Mouse (Mus musculus) G1E-ER4 (cell line): ENCODE results near the gene Rnf187. TPM values are rescaled to one million over a fixed set of nuclear protein-coding genes. Genes with fewer than 3 reads are reported as not detected.

Experiments
- GATA1 ChIP-seq: IDR thresholded peaks from one replicate; pipeline ENCODE4 v1.8.0; 2012; ENCODE audit warnings: low read length, inconsistent platforms
- polyA plus RNA-seq: library from polyadenylated mRNA; stranded (reverse); fragments of >175 nt; gene quantifications from 2 replicates; pipeline ENCODE4 v1.2.3, GENCODE M21; 2012

The Rnf187 gene
- polyA plus RNA-seq, 1 experiment, result 543 TPM

DNA sequence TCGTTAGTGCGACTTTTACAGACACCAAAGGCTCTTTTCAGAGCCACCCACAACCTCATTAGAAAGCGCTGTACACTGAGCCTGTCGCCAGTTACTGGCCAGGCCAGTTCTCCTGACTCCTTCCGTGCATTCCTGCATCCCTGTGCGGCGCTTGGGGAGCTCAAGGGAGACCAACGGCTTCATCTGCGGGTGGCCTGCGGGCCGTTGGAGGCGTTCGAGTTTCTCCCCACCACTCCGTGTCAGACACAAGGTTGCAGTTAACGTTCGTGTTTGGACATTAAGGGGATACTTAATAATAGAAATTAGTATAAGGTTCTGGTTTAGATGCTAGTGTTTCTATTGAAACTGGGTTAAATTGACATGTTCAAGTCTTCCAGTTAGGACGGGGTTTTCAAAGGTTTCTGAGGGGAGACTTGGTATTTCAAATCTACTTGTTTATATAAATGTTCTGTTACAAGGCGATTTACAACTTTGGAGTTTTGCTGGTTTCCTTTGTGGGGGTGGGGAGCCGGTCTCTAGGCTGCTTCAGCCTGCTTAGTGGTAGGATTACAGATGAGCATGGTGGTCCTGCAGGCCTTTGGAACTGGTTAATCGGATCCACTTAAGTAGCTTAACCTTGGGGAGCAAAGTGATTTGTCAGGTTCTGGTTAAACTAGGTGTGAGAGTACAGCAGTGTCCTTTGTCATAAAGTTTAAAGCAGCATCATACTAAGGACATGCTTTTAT is 16.6 kb upstream of the Rnf187 start:
- no peak for TF ChIP-seq GATA1

GRCm38 (mm10) chr11:58954420-58955142 is 15.9 kb upstream of the Rnf187 start, which contains the start of the genes Hist3h2a and Trim17:
Hist3h2a (plus strand) TSS chr11:58954685.
Trim17 (plus strand) TSS chr11:58954685.
- no peak for TF ChIP-seq GATA1

- TF ChIP-seq GATA1, result no peak
These were observed 14.8 kb upstream of the Rnf187 start for GRCm38 (mm10) chr11:58953351-58954169.

DNA sequence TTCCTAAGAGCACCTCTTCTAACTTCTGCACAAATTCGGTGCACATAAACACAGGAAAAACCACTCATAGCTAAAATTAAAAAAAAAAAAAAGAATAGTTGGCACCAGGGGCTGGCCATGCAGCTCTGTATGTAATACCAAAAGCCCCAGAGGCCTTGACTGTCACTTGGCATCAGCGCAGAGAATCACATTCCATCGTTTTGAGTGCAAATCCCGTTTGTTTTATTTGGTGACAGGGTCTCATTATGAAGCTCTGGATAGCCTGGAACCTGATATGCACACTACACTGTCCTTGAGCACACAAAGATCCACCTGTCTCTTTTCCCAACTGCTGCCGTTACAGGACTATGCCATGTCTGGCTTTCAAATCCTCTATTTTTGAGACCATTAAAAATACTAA is 12.5 kb upstream of the Rnf187 start:
- no peak for TF ChIP-seq GATA1

DNA sequence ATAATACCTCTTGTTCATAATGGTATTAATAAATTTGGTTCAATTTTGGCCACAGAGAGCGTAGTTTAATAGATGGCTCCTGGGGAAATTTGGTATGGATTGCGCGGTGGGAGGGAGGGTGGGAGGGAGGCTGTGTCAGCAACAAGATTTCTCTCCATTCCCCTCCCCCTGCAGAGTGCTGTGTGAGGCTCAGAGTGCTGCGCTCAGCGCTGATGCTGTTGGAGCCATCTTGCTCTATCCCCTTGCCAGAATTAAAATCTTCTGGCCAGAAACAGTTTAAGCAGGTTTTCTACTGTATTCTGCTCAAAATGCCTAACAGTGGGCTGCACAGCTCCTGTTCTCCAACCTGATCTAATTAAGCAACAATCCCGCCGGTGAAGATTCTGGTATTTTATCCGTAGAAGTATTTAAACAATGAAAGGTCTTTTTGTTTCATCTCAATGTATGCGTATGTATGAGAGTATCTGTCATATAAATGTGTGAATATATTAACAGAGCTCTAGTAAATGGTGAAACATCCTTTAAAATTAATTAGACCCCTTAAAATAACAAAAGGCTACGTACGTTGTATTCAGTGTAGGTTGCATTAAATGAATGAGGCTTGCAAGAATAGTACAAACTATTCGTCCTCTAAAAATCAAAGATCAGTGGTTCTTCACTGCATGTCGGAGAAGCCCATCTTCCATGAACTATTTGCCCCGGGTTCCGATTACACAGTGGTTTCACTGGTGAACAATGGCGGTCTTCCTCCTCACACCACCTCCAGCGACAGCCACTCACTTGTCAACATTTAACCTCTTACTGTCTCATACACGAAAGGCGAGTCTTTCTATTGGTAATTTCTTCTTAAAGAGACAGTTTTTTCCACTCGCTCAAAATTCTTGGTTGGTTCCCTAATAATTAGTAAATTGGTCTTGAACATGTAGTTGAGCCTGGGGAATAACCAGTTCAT is 11.0 kb upstream of the Rnf187 start:
- TF ChIP-seq GATA1, result no peak

- TF ChIP-seq GATA1, result no peak
These were observed 10.1 kb upstream of the Rnf187 start, which contains the start of gene Hist3h2ba for GRCm38 (mm10) chr11:58948542-58949479. Hist3h2ba (plus strand) TSS chr11:58948920.

DNA sequence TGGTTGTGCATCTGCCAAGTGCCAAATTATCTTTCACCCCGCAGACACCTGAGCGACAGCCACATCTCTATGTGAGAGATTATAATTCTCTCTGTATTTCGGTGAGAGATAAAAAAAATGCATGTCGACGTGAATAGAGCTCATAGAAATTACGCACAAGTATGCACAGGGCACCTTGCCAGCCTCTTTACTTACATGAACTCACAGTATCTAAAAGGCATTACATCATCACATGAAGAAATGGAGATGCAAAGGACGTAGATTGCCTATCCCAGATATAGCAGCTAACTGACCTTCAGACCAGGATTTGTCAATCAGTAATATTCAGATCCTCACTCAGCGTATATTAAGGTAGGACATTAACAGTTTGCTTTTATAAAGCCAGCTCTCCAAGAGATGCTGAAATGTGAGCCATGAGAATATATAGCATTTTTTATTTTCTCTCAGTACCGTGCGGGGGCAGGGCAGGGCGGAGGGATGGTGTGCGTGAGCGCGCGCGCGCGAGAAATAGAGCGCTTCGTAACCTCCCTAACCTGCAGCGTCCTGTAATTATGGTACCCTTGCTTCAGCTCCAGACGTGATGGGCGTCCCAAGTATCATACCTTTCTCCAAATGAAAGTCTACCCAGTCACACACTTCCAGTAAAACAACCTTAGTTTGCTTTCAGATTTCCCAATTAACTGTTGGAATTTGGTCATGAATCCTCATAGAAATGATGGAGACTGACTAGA is 9.2 kb upstream of the Rnf187 start:
- no peak for TF ChIP-seq GATA1

- no peak for TF ChIP-seq GATA1
These were observed 8.6 kb upstream of the Rnf187 start for GRCm38 (mm10) chr11:58947306-58947705.

- TF ChIP-seq GATA1, result no peak
These were observed 5.4 kb upstream of the Rnf187 start for GRCm38 (mm10) chr11:58944136-58944535.

GRCm38 (mm10) chr11:58939088-58939439 is 348 bp upstream of the Rnf187 start:
- no peak for TF ChIP-seq GATA1

GRCm38 (mm10) chr11:58937909-58938308 is 807 bp downstream of the Rnf187 start:
- no peak for TF ChIP-seq GATA1

- no peak for TF ChIP-seq GATA1
These were observed 7.1 kb downstream of the Rnf187 start for GRCm38 (mm10) chr11:58931576-58931975.

- TF ChIP-seq GATA1, result no peak
These were observed 8.5 kb downstream of the Rnf187 start for GRCm38 (mm10) chr11:58930254-58930653.
